Mouse (Mus musculus) urinary bladder, adult 18-20 months (tissue): ENCODE results near the gene Ina.

Source experiments
- DNase-seq, 2 experiments: peaks; one replicate each; pipeline ENCODE4 v3.0.0; 2022; ENCODE audit warnings: low spot score in 2 of 2, mixed read lengths in 2 of 2

Ina gene

DNA sequence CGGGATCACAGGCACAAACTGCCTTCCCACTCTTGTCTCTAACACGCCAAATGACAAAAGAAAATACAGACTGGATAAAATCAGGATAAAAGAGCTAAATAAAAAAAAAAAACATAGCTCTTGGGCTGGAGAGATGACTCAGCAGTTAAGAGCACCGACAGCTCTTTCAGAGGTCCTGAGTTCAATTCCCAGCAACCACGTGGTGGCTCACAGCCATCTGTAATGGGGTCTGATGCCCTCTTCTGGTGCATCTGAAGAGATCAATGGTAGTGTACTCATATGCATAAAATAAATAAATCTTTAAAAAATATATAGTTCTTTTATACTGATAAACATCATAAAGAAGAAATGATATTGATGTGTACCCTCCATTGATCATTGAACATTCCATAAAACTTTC, 38.4 kb downstream of the Ina start:
- DNase-seq, result no peak

GRCm38 (mm10) chr19:47053471-47053870, 39.0 kb downstream of the Ina start:
- peak; percentile 20 to 27 for DNase-seq

DNA sequence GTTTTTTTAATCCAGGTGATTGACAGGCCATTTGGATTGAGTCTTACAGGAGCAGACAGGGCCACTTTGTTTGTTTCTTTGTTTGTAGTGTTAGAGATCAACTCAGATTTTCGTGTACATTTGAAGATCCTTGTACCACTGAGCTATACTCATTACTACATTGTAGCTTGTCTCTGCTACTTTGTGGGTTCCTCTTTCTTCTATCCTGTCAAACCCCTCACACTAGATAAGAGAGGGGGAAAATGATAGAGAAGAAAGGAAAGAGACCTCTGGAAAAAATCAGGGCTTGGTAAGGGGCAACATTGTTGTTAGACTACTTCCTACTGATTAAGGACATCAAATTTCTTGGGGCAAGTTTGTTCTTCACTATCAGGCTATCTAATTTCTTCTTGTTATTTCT, 43.2 kb downstream of the Ina start:
- DNase-seq, result no peak

- no peak for DNase-seq
Measured at GRCm38 (mm10) chr19:47065860-47066259, 51.4 kb downstream of the Ina start.

GRCm38 (mm10) chr19:47067096-47067882, 52.8 kb downstream of the Ina start, which contains the start of gene Taf5:
Gene Taf5, plus strand, starts transcription at chr19:47067746.
- peak; percentile 96 to 98 for DNase-seq

- peak; percentile 77 to 81 for DNase-seq
Measured at GRCm38 (mm10) chr19:47067924-47068611, 53.6 kb downstream of the Ina start.
